Mouse (Mus musculus): ENCODE data around the gene Tex2.

GRCm38 (mm10) chr11:106550398-106550797 is 62.8 kb downstream of the Tex2 start:
- TF ChIP-seq CTCF (IDR thresholded peaks at IDR 0.05; ENCODE audit: borderline replicate concordance, insufficient read depth, low read length) (no peak), POLR2A (IDR thresholded peaks at IDR 0.05; ENCODE audit: low read depth, low read length) (no peak)

All from embryonic fibroblast, embryonic 13.5 days (primary cell).